Mouse (Mus musculus): ENCODE data around the gene Fam114a1. TPM values are rescaled to one million over a fixed set of nuclear protein-coding genes. Genes with fewer than 3 reads are reported as not detected.

Gene Fam114a1
- total RNA-seq, 2 experiments from 2014 or later, result 10.0 to 12.4 TPM

Small RNAs within 50 kb of the gene (microRNA-seq; reads per million reads assigned to microRNA genes)
- 174 to 240 reads per million in 2 experiments for gene Mir574

Other genes starting within 250 kb of the Fam114a1 start
- gene Klf3, start 166.7 kb upstream of the Fam114a1 start, total RNA-seq (2021), result 10 to 100 TPM; 16.4 to 18.0 TPM
- gene Tlr1, start 36.5 kb upstream of the Fam114a1 start, total RNA-seq (2021), result under 1 TPM; 0.10 to 0.15 TPM
- 1 to 10 TPM; 1.0 TPM for gene Tlr6, start 10.0 kb upstream of the Fam114a1 start, total RNA-seq (2021)
- not detected for gene Tmem156, start 122.1 kb downstream of the Fam114a1 start, total RNA-seq (2021)
- 1 to 10 TPM; 5.4 to 7.3 TPM for gene Klhl5, start 137.5 kb downstream of the Fam114a1 start, total RNA-seq (2021)
- 1 to 10 TPM; 1.1 to 1.9 TPM for gene Wdr19, start 229.6 kb downstream of the Fam114a1 start, total RNA-seq (2021)

Measured in gastrocnemius, postnatal 36 days (tissue).